Mouse (Mus musculus): ENCODE data around the gene Bricd5.
"Not testable (repeated sequence)": the region's sequence is repeated elsewhere in the genome, so short reads cannot be mapped to it uniquely, and the experiment has no call there.

The Bricd5 gene

GRCm38 (mm10) chr17:24473612-24474275 is at the start of gene Bricd5:
Gene Bricd5 (plus strand): TSS chr17:24473884.
- DNase-seq = no peak

GRCm38 (mm10) chr17:24424489-24424888 is 49.2 kb upstream of the Bricd5 start:
- DNase-seq = no peak

GRCm38 (mm10) chr17:24425326-24425725 is 48.4 kb upstream of the Bricd5 start:
- DNase-seq = not testable (repeated sequence)

GRCm38 (mm10) chr17:24425905-24426304 is 47.8 kb upstream of the Bricd5 start:
- DNase-seq = no peak

- peak; percentile 69 for DNase-seq
These were observed 47.1 kb upstream of the Bricd5 start, which contains the start of gene Eci1 for GRCm38 (mm10) chr17:24426471-24427169. Gene Eci1 (plus strand): TSS chr17:24426641.

- no peak for DNase-seq
These were observed 46.5 kb upstream of the Bricd5 start for GRCm38 (mm10) chr17:24427170-24427557.

- no peak for DNase-seq
These were observed 44.3 kb upstream of the Bricd5 start for GRCm38 (mm10) chr17:24429201-24429983.

GRCm38 (mm10) chr17:24437016-24437415 is 36.7 kb upstream of the Bricd5 start:
- peak; percentile 39 for DNase-seq

GRCm38 (mm10) chr17:24440377-24440776 is 33.3 kb upstream of the Bricd5 start:
- no peak for DNase-seq

- DNase-seq = no peak
These were observed 32.5 kb upstream of the Bricd5 start for GRCm38 (mm10) chr17:24441148-24441547.

- DNase-seq = no peak
These were observed 31.6 kb upstream of the Bricd5 start for GRCm38 (mm10) chr17:24442107-24442506.

- DNase-seq = no peak
These were observed 31.0 kb upstream of the Bricd5 start, which contains the start of gene Dnase1l2 for GRCm38 (mm10) chr17:24442632-24443155. Gene Dnase1l2 (minus strand): TSS chr17:24443105.

- no peak for DNase-seq
These were observed 30.3 kb upstream of the Bricd5 start for GRCm38 (mm10) chr17:24443409-24443808.

- DNase-seq = no peak
These were observed 27.1 kb upstream of the Bricd5 start for GRCm38 (mm10) chr17:24446590-24446989.

GRCm38 (mm10) chr17:24449507-24449906 is 24.2 kb upstream of the Bricd5 start:
- no peak for DNase-seq

GRCm38 (mm10) chr17:24451220-24451619 is 22.5 kb upstream of the Bricd5 start:
- no peak for DNase-seq

- no peak for DNase-seq
These were observed 20.3 kb upstream of the Bricd5 start for GRCm38 (mm10) chr17:24453372-24453771.

GRCm38 (mm10) chr17:24454218-24454755 is 19.4 kb upstream of the Bricd5 start:
- peak; percentile 20 for DNase-seq

GRCm38 (mm10) chr17:24454756-24455522 is 18.7 kb upstream of the Bricd5 start:
- DNase-seq = peak; percentile 100

GRCm38 (mm10) chr17:24455523-24456206 is 18.0 kb upstream of the Bricd5 start:
- DNase-seq = not testable (repeated sequence)

- peak; percentile 43 for DNase-seq
These were observed 12.1 kb upstream of the Bricd5 start for GRCm38 (mm10) chr17:24461580-24461979.
